Mouse (Mus musculus) lung, embryonic 14.5 days (tissue): Measurements from ENCODE around the gene Kit. TPM values are rescaled to one million over a fixed set of nuclear protein-coding genes. Genes with fewer than 3 reads are reported as not detected.

Experiments used
- ATAC-seq: fragments of 200-750 bp; cut with Nextera tagmentation; 2 replicates; pipeline ENCODE4 v1.8.0; 2017; ENCODE audit warnings: mild to moderate bottlenecking, moderate TSS enrichment, moderate library complexity; ENCODE audit not compliant: insufficient read depth
- DNase-seq: peaks from one replicate; pipeline ENCODE4 v3.0.0-alpha.2; 2015
- H3K27ac ChIP-seq: fragments of 300-500 bp; sonication (generic); 2 replicates; pipeline ENCODE4 v1.5.1; 2014; ENCODE audit warnings: low read depth, mild to moderate bottlenecking, moderate library complexity
- H3K27me3 ChIP-seq: fragments of 300-500 bp; sonication (generic); 2 replicates; pipeline ENCODE4 v1.6.1; 2014; ENCODE audit warnings: low read length, control low read depth; ENCODE audit not compliant: insufficient read depth
- H3K36me3 ChIP-seq: fragments of 300-500 bp; sonication (generic); 2 replicates; pipeline ENCODE4 v1.6.1; 2014; ENCODE audit warnings: control low read depth; ENCODE audit not compliant: insufficient read depth
- H3K4me1 ChIP-seq: fragments of 300-500 bp; sonication (generic); 2 replicates; pipeline ENCODE4 v1.6.1; 2014; ENCODE audit warnings: antibody characterized with exemption, control low read depth; ENCODE audit not compliant: insufficient read depth
- H3K4me2 ChIP-seq: fragments of 300-500 bp; sonication (generic); 2 replicates; pipeline ENCODE4 v1.6.1; 2014; ENCODE audit warnings: mild to moderate bottlenecking
- H3K4me3 ChIP-seq: fragments of 300-500 bp; sonication (generic); 2 replicates; pipeline ENCODE4 v1.5.1; 2014; ENCODE audit warnings: low read depth, low read length
- H3K9ac ChIP-seq: fragments of 300-500 bp; sonication (generic); 2 replicates; pipeline ENCODE4 v1.6.1; 2014
- H3K9me3 ChIP-seq: fragments of 300-500 bp; sonication (generic); 2 replicates; pipeline ENCODE4 v1.6.1; 2016; ENCODE audit warnings: low read depth, low read length, control low read depth
- CTCF ChIP-seq: IDR thresholded peaks from 2 replicates; pipeline ENCODE4 v1.5.1; 2016; ENCODE audit warnings: antibody characterized with exemption, low read depth
- WGBS: fragments of 180-500 bp; shearing (Covaris S2); extraction: QIAGEN DNeasy Blood & Tissue Kit; methylation state at CpG from one replicate; pipeline ENCODE4 v1.1.7; 2014; 5-methylcytosine and 5-hydroxymethylcytosine counted together
- polyA plus RNA-seq: library from polyadenylated mRNA; unstranded; fragments of >200 nt; fragmentation: Nextera tagmentation; extraction: Ambion mirVana; gene quantifications from 2 replicates; pipeline ENCODE4 v1.2.1, GENCODE M21; 2014

The Kit gene
- polyA plus RNA-seq, 1 experiment from 2014 or later, result 49.0 TPM

- Histone ChIP-seq H3K9ac (no peak overlapping the region), H3K36me3 (no peaks in the 10 kb centered on the region), H3K9me3 (no peaks in the 10 kb centered on the region), H3K4me3 (no peak overlapping the region), H3K4me2 (no peak overlapping the region), H3K27ac (no peak overlapping the region), H3K27me3 (no peaks in the 10 kb centered on the region), H3K4me1 (no peaks in the 10 kb centered on the region)
- DNase-seq, result no peak
- ATAC-seq, result no peak
- 96% methylated on average over 27 of the region's 27 CpGs for WGBS
- no peak for TF ChIP-seq CTCF
Measured at GRCm38 (mm10) chr5:75660342-75660741, 85.6 kb downstream of the Kit start.

- ATAC-seq (no peak), DNase-seq (no peak)
- Histone ChIP-seq H3K9me3 (no peaks in the 10 kb centered on the region), H3K4me3 (no peak overlapping the region), H3K27ac (no peak overlapping the region), H3K4me1 (no peaks in the 10 kb centered on the region), H3K9ac (no peak overlapping the region), H3K36me3 (no peaks in the 10 kb centered on the region), H3K4me2 (no peak overlapping the region), H3K27me3 (no peaks in the 10 kb centered on the region)
- WGBS, result 71% methylated on average over 12 of the region's 12 CpGs
- no peak for TF ChIP-seq CTCF
Measured at GRCm38 (mm10) chr5:75662466-75662865, 87.8 kb downstream of the Kit start.

- no peaks in the 10 kb centered on the region for H3K9me3 ChIP-seq
- no peak overlapping the region for H3K9ac ChIP-seq
- H3K36me3 ChIP-seq, result no peaks in the 10 kb centered on the region
- H3K27ac ChIP-seq, result no peak overlapping the region
- no peak overlapping the region for H3K4me3 ChIP-seq
- no peaks in the 10 kb centered on the region for H3K27me3 ChIP-seq
- DNase-seq (no peak), ATAC-seq (no peak)
- no peak for TF ChIP-seq CTCF
- WGBS, result 86% methylated on average over 2 of the region's 2 CpGs
- no peak overlapping the region for H3K4me2 ChIP-seq
- H3K4me1 ChIP-seq, result no peaks in the 10 kb centered on the region
Measured at GRCm38 (mm10) chr5:75663768-75664167, 89.1 kb downstream of the Kit start.

GRCm38 (mm10) chr5:75667083-75667482, 92.4 kb downstream of the Kit start:
- Histone ChIP-seq H3K9ac (no peak overlapping the region), H3K4me1 (no peaks in the 10 kb centered on the region), H3K4me3 (no peak overlapping the region), H3K9me3 (no peaks in the 10 kb centered on the region), H3K36me3 (no peaks in the 10 kb centered on the region), H3K4me2 (no peak overlapping the region), H3K27ac (no peak overlapping the region), H3K27me3 (no peaks in the 10 kb centered on the region)
- DNase-seq (no peak), ATAC-seq (no peak)
- TF ChIP-seq CTCF, result no peak
- WGBS, result 52% methylated on average over 3 of the region's 3 CpGs

- H3K27me3 ChIP-seq, result no peaks in the 10 kb centered on the region
- no peak for TF ChIP-seq CTCF
- no peak for ATAC-seq
- no peak overlapping the region for H3K9ac ChIP-seq
- no peak overlapping the region for H3K4me3 ChIP-seq
- WGBS, result 82% methylated on average over 5 of the region's 5 CpGs
- no peak for DNase-seq
- H3K4me1 ChIP-seq, result no peaks in the 10 kb centered on the region
- no peak overlapping the region for H3K4me2 ChIP-seq
- no peak overlapping the region for H3K27ac ChIP-seq
- no peaks in the 10 kb centered on the region for H3K36me3 ChIP-seq
- H3K9me3 ChIP-seq, result no peaks in the 10 kb centered on the region
Measured at GRCm38 (mm10) chr5:75671136-75671788, 96.5 kb downstream of the Kit start.

GRCm38 (mm10) chr5:75676024-75676423, 101.3 kb downstream of the Kit start:
- no peak overlapping the region for H3K9ac ChIP-seq
- no peaks in the 10 kb centered on the region for H3K36me3 ChIP-seq
- no peaks in the 10 kb centered on the region for H3K27me3 ChIP-seq
- no peaks in the 10 kb centered on the region for H3K9me3 ChIP-seq
- WGBS, result 74% methylated on average over 3 of the region's 3 CpGs
- H3K4me1 ChIP-seq, result no peaks in the 10 kb centered on the region
- H3K4me2 ChIP-seq, result no peak overlapping the region
- H3K4me3 ChIP-seq, result no peak overlapping the region
- no peak overlapping the region for H3K27ac ChIP-seq
- no peak for ATAC-seq
- no peak for DNase-seq
- TF ChIP-seq CTCF, result no peak

- Histone ChIP-seq H3K9me3 (no peaks in the 10 kb centered on the region), H3K27ac (no peak overlapping the region), H3K9ac (no peak overlapping the region), H3K36me3 (no peaks in the 10 kb centered on the region), H3K4me3 (no peak overlapping the region), H3K4me2 (no peak overlapping the region), H3K4me1 (no peaks in the 10 kb centered on the region), H3K27me3 (no peaks in the 10 kb centered on the region)
- TF ChIP-seq CTCF, result no peak
- 62% methylated on average over 3 of the region's 3 CpGs for WGBS
- DNase-seq (no peak), ATAC-seq (no peak)
Measured at GRCm38 (mm10) chr5:75679896-75680295, 105.2 kb downstream of the Kit start.
